Mouse (Mus musculus) cerebellum, postnatal 10 days (tissue): ENCODE measurements around the gene Wnk4.

Source experiments
- DNase-seq, 2 experiments: peaks; one replicate each; pipeline ENCODE4 v3.0.0; 2021; ENCODE audit warnings: mixed read lengths in 2 of 2

Wnk4 gene

GRCm38 (mm10) chr11:101276319-101277070, 16.1 kb downstream of the Wnk4 start:
- DNase-seq, result peak; percentile 39 to 41

- peak; percentile 39 to 47 for DNase-seq
Observed at GRCm38 (mm10) chr11:101277381-101278222, 17.2 kb downstream of the Wnk4 start.

DNA sequence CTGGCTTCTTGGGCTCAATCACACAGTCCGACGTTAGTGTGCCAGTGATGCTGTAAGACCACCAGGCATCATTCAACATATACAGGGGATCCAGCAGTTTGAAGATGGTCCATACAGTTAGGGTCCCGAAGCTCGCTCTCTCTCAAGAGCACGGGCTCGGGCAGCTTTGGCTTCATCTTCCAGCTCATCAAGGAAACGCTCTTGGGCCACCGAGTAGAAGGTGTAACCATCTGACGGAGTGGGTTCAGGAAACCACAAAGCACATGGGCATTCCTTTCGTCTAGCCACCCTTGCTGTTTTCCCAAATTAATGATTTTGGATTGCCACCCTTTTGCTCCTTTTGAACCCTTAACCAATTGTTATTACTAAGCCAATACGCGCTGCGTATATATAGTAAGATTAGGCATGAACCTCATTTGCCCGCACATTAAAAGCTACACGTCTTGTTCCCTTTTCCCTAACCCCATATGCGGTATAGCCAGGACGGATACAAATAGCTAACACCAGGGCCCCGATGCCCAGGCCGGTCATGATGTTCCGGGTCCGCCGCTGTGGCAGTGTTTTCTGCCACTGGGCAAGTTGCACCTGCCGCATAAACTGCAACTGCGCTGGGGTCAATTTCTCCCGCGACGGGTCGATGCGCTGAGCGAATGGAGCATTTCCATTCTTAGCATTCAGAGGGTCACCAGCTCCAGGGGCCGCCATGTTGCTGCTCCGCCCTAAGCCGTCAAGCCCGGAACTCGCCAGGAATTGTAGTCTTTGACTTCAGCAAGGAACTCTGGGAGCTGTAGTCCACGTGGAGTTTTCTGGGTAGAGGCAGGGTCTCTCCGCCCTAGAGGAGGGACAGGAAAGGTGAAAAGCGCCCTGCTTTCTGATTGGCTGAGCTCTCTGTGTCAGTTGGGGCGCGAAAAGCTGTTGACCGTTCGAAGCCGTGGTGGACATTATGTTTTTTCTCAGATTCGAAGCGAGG, 18.1 kb downstream of the Wnk4 start, which contains the start of the genes Cntd1 and Coa3:
Gene Cntd1, plus strand, starts transcription at position 790 of the 970 bp plus-strand sequence.
Gene Coa3, minus strand, starts transcription at position 892 of the 970 bp plus-strand sequence.
- peak; percentile 91 to 94 for DNase-seq

DNA sequence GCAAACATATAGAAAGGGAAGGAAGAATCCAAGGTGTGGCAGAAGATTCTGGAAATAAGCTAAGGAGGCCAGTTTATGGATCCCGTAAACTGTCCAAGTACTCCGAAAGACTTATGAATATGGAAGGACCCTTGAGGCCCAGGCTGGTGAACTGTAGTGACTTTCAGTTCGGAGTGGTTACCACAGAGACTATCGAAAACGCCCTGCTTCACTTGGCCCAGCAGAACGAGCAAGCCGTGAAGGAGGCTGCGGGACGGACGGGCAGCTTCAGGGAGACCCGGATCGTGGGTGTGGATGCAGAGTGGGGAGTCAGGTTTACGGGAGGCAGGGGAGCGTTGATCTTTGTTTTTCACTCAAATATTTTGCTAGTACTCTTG, 18.8 kb downstream of the Wnk4 start:
- DNase-seq, result peak in 1 of 2 experiments; percentile 24

DNA sequence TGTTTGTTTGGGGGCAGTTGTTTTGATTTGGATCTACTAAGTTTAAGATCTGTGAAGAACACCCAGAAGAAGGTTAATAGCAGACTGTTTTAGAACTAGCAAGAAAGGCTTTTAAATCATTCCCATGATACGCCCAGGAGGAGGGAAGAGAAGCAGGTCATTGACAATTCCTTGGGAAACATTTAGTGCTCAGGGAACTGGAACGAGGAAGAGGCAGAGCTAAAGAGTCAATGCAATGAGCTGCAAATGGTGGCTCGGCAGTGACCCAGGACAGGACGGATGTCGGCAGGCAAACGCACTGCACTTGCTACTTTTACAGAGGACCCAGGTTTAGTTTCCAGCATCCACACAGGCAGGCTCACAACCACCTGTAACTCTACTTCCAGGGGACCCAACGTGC, 20.5 kb downstream of the Wnk4 start:
- DNase-seq, result no peak

DNA sequence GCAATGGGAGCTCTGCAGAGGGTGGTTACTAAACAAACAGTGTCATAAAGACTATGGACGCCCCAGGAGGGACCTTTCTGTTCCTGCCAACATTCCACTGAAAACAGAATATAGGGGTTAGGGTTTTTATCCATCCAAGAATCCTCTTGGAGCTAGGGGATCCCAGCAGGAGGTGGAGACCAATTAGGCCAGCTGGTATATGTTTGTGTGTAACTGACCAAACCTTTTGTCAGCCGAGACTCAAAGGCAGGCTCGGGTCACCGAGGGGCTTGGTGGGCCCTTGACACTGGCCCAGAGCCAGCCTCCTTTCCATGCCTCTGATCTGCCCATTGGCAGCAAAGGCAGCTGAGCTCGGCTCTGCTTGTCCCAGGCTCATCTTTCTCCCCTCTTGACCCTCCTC, 22.5 kb downstream of the Wnk4 start:
- DNase-seq, result no peak

DNA sequence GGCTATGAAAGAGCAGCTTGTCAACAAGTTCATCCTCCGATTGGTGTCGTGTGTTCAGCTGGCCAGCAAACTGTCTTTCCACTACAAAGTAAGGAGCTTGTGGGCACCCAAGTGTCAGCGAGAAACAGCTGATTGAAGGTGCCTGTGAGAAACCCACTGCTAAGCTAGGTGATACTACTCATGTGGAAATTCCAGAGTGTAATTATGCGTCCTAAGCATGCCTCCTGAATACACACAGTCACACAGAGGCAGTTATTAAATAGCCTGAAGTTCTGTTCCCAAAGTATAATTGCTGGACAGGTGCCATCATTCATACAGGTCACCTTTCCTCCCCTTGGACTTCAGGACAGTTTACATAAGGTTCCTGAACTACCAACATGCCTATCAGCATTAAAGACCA, 23.4 kb downstream of the Wnk4 start:
- no peak for DNase-seq

DNA sequence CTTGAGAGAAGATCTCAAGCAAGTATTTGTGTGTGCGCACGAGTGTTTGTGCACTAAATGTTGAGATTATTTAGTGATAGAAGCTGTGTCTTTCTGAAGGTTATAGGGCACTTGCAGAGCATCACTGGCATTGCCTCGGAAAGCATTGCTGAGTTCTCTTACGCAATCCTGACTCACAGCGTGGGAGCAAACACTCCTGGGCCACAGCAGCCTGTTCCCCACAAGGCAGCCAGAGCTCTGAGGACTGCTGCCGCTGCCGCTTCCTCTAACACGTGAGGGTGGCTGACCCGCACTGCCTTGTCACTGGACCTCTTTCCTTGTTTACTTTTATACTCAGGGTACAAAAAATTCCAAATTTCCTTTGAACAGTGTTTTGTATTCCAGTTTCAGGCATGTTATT, 26.9 kb downstream of the Wnk4 start:
- DNase-seq, result no peak

DNA sequence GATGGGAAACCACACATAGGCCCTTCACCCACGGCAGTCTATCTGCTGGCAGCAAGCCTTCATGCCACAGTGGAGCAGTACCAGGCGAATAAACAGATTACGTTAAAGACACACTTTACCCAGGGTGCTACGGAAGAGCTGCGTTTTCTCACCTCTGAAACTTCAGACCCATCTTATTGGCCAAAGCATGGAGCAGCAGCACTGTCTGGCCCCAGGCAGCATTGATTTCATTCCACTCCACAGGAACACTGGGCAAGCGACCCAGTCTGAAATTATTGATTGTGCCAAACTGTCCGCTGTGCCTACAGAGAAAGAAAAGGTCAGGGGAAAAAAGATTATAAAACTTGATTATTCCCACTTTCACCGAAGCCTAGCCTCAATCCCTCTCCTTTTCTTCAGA, 30.9 kb downstream of the Wnk4 start:
- DNase-seq, result no peak

GRCm38 (mm10) chr11:101295191-101295590, 34.8 kb downstream of the Wnk4 start:
- DNase-seq, result no peak

- peak; percentile 27 to 38 for DNase-seq
Observed at GRCm38 (mm10) chr11:101300881-101301280, 40.5 kb downstream of the Wnk4 start.

- DNase-seq, result no peak
Observed at GRCm38 (mm10) chr11:101301299-101302003, 41.1 kb downstream of the Wnk4 start.

GRCm38 (mm10) chr11:101302004-101302798, 41.8 kb downstream of the Wnk4 start, which contains the start of gene Becn1:
TSS of gene Becn1 (minus strand) at chr11:101302286.
- DNase-seq, result peak; percentile 99 to 100

- DNase-seq, result no peak
Observed at GRCm38 (mm10) chr11:101307744-101308143, 47.4 kb downstream of the Wnk4 start.

DNA sequence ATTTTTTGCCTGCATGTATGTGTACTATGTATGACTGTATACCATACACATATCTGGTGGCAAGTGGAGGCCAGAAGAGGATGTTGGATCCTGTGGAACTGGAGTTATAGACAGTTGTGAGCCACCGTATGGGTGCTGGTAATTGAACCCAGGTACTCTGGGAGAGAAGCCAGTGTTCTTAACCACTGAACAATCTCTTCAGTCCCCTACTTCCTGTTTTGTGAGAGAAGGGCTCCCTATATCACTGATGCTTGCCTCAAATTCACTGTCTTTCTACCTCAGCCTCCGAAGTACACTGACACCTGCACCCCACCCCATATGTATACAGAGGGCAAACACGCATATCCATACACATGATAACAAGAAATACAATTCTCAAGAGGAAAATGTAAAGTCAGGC, 50.7 kb downstream of the Wnk4 start:
- no peak for DNase-seq

DNA sequence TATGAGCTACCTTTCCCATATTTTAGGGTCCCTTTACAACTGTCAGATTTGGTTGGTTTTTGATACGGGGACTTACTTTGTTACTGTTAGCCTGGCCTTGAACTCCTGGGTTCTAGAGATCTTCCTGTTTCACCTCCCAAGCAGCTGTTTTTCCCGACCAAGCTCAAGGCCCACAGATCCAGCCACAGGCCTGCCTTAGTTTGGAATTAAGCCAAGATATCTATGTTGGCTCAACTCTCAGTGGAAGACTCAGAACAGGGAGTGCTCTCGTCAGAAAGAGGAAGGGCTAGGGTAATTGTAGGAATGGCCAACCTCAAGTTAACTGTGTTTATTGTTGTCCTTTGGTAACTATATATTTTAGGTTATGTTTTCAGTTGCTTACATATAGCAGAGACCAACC, 51.8 kb downstream of the Wnk4 start:
- no peak for DNase-seq

GRCm38 (mm10) chr11:101314567-101314966, 54.2 kb downstream of the Wnk4 start:
- no peak for DNase-seq

DNA sequence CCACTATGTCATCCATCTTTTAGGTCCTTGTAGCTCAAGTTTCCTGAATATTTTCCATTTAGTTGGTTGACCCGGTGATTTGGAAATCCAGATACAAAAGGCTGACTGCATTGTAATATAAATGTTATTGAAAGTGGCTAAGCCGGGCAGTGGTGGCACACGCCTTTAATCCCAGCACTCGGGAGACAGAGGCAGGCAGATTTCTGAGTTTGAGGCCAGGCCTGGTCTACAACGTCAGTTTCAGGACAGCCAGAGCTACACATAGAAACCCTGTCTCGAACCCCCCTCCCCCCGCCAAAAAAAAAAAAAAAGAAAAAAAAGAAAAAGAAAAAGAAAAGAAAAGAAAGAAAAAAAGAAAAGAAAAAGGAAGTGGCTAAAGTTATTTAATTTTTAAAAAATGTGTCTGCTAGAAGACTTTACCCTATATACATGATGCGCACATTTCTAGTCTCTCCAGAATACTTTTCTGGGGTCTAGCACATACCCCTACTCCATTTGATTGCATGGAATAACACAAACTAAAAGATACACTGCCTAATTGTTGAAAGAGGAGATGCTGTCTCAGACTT, 54.8 kb downstream of the Wnk4 start:
- DNase-seq, result no peak

DNA sequence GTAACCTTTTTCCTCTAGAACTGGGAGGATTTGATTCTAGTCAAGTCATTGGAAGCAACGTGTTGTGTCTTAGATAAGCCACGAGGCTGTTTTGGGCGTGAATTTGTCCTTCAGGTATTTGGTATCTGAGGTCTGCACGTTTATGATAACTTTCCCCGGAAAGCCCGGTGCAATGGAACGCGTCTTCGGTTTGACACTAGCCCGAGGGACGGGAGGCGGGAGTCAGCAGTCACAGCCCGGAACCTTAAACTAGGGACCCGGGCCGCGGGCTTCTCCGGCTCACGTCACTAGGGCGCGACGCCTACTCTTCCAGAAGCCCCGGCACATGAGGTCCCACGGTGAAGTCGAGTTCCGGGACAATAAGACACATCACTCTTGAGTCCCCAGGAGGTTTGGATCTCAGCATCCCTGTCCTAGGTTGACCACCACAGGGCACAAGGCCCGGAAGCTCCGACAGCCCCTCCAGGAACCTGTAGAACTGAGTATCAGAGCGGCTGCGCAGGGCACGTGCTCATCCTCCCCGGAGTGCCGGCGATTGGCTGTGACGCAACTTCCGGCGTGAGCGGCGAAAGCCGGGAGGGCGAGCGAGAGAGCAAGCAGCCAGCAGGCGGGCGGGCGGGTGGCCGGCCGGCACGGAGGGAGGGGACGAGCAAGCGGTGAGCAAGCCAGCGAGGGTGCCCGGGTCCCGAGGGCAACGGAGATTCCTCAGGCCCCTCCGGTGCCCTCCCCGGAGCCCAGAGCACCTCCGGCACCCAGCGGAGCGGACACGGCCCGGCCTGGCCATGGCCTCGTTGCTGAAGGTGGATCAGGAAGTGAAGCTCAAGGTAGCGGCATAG, 55.5 kb downstream of the Wnk4 start, which contains the start of gene Psme3:
Gene Psme3, plus strand, starts transcription at position 549 of the 836 bp plus-strand sequence.
- DNase-seq, result peak; percentile 96 to 97

DNA sequence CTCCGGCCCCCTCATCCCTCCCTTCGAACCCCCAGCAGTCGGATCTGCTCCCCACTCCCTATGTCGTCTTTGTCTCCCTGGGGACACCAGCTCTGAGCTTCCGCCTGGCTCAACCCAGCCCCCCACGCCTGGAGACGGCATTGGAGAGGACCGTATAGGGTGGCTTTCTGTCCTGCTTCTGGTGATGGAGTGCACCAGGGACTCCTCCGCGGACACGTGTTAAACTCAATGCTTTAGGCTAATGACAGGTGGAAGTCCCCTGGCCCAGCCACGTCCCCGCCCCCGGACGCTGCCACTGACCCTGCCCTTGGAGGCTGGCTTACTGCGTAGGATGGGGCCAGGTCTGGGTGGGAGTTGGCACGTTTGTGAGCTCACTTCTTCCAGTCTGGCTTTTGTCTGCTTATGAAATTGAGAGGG, 56.1 kb downstream of the Wnk4 start:
- DNase-seq, result no peak
